Mouse (Mus musculus) midbrain, embryonic 14.5 days (tissue): ENCODE data around the gene Lgals7. TPM values are rescaled to one million over a fixed set of nuclear protein-coding genes. Genes with fewer than 3 reads are reported as not detected.

Experiments
- ATAC-seq: fragments of 200-750 bp; cut with Nextera tagmentation; 2 replicates; pipeline ENCODE4 v1.8.0; 2017; ENCODE audit warnings: moderate number of reproducible peaks, moderate library complexity; ENCODE audit not compliant: low FRiP score, low TSS enrichment
- DNase-seq: peaks from one replicate; pipeline ENCODE4 v3.0.0-alpha.2; 2015
- H3K27ac ChIP-seq: fragments of 300-500 bp; sonication (generic); replicated peaks from 2 replicates; pipeline ENCODE4 v1.5.1; 2014; ENCODE audit warnings: mild to moderate bottlenecking, low read depth, low read length, moderate library complexity
- H3K27me3 ChIP-seq: fragments of 300-500 bp; sonication (generic); 2 replicates; pipeline ENCODE4 v1.6.1; 2014; ENCODE audit warnings: low read length, control low read depth, mixed read lengths; ENCODE audit not compliant: control insufficient read depth, insufficient read depth
- H3K36me3 ChIP-seq: fragments of 300-500 bp; sonication (generic); 2 replicates; pipeline ENCODE4 v1.6.1; 2014; ENCODE audit warnings: low read length, control low read depth; ENCODE audit not compliant: control insufficient read depth, insufficient read depth
- H3K4me1 ChIP-seq: fragments of 300-500 bp; sonication (generic); 2 replicates; pipeline ENCODE4 v1.6.1; 2014; ENCODE audit warnings: mild to moderate bottlenecking, antibody characterized with exemption, low read length, control low read depth; ENCODE audit not compliant: control insufficient read depth, insufficient read depth
- H3K4me2 ChIP-seq: fragments of 300-500 bp; sonication (generic); 2 replicates; pipeline ENCODE4 v1.6.1; 2014; ENCODE audit warnings: mild to moderate bottlenecking, low read length, moderate library complexity
- H3K4me3 ChIP-seq: fragments of 300-500 bp; sonication (generic); replicated peaks from 2 replicates; pipeline ENCODE4 v1.5.1; 2014; ENCODE audit warnings: low read depth, low read length
- H3K9ac ChIP-seq: fragments of 300-500 bp; sonication (generic); replicated peaks from 2 replicates; pipeline ENCODE4 v1.6.1; 2014; ENCODE audit warnings: mild to moderate bottlenecking, low read length, moderate library complexity
- H3K9me3 ChIP-seq: fragments of 300-500 bp; sonication (generic); 2 replicates; pipeline ENCODE4 v1.6.1; 2016; ENCODE audit warnings: low read length, control low read depth, mixed read lengths; ENCODE audit not compliant: control insufficient read depth
- WGBS: fragments of 180-500 bp; shearing (Covaris S2); extraction: QIAGEN DNeasy Blood & Tissue Kit; methylation state at CpG from one replicate; pipeline ENCODE4 v1.1.7; 2014; 5-methylcytosine and 5-hydroxymethylcytosine counted together
- polyA plus RNA-seq: library from polyadenylated mRNA; unstranded; fragments of >200 nt; fragmentation: Nextera tagmentation; extraction: Ambion mirVana; gene quantifications from 2 replicates; pipeline ENCODE4 v1.2.1, GENCODE M21; 2014

Gene Lgals7
- polyA plus RNA-seq, 1 experiment from 2014 or later: 7.9 TPM

- peaks cover 2% of the 10 kb centered on the region; the same call in 1 of the 2 replicates for H3K27me3 ChIP-seq
- H3K4me3 ChIP-seq: no peak overlapping the region
- ATAC-seq (no peak), DNase-seq (no peak)
- H3K9ac ChIP-seq: no peak overlapping the region
- 51% methylated on average over 5 of the region's 5 CpGs for WGBS
- H3K9me3 ChIP-seq: no peaks in the 10 kb centered on the region
- H3K4me1 ChIP-seq: no peaks in the 10 kb centered on the region
- H3K4me2 ChIP-seq: no peak overlapping the region
- H3K27ac ChIP-seq: no peak overlapping the region
- peaks cover 86% of the 10 kb centered on the region for H3K36me3 ChIP-seq
Observed at GRCm38 (mm10) chr7:28894942-28895341, 31.3 kb downstream of the Lgals7 start.

- Histone ChIP-seq H3K27me3 (no peaks in the 10 kb centered on the region), H3K4me1 (no peaks in the 10 kb centered on the region), H3K9ac (no peak overlapping the region), H3K36me3 (peaks cover 97% of the 10 kb centered on the region), H3K27ac (no peak overlapping the region), H3K4me2 (no peak overlapping the region), H3K4me3 (no peak overlapping the region), H3K9me3 (no peaks in the 10 kb centered on the region)
- DNase-seq (no peak), ATAC-seq (no peak)
- WGBS: 95% methylated on average over 6 of the region's 6 CpGs
Observed at GRCm38 (mm10) chr7:28897661-28898060, 34.0 kb downstream of the Lgals7 start.

- H3K4me1 ChIP-seq: no peaks in the 10 kb centered on the region
- 91% methylated on average over 4 of the region's 4 CpGs for WGBS
- peaks cover 99% of the 10 kb centered on the region for H3K36me3 ChIP-seq
- H3K27ac ChIP-seq: no peak overlapping the region
- no peaks in the 10 kb centered on the region for H3K9me3 ChIP-seq
- no peak for DNase-seq
- no peak overlapping the region for H3K4me2 ChIP-seq
- ATAC-seq: no peak
- H3K9ac ChIP-seq: no peak overlapping the region
- H3K4me3 ChIP-seq: no peak overlapping the region
- no peaks in the 10 kb centered on the region for H3K27me3 ChIP-seq
Observed at GRCm38 (mm10) chr7:28899972-28900371, 36.3 kb downstream of the Lgals7 start.

GRCm38 (mm10) chr7:28901311-28902125 lies 37.9 kb downstream of the Lgals7 start:
- no peaks in the 10 kb centered on the region for H3K4me1 ChIP-seq
- H3K9ac ChIP-seq: no peak overlapping the region
- H3K36me3 ChIP-seq: peaks cover 99% of the 10 kb centered on the region
- ATAC-seq (no peak), DNase-seq (no peak)
- WGBS: 95% methylated on average over 13 of the region's 13 CpGs
- H3K27me3 ChIP-seq: no peaks in the 10 kb centered on the region
- no peak overlapping the region for H3K4me3 ChIP-seq
- H3K4me2 ChIP-seq: no peak overlapping the region
- no peaks in the 10 kb centered on the region for H3K9me3 ChIP-seq
- H3K27ac ChIP-seq: no peak overlapping the region

GRCm38 (mm10) chr7:28902180-28902579 lies 38.5 kb downstream of the Lgals7 start:
- Histone ChIP-seq H3K9me3 (no peaks in the 10 kb centered on the region), H3K27ac (no peak overlapping the region), H3K4me1 (no peaks in the 10 kb centered on the region), H3K27me3 (no peaks in the 10 kb centered on the region), H3K9ac (no peak overlapping the region), H3K36me3 (peaks cover 98% of the 10 kb centered on the region), H3K4me2 (no peak overlapping the region), H3K4me3 (no peak overlapping the region)
- no peak for ATAC-seq
- no peak for DNase-seq
- WGBS: 92% methylated on average over 6 of the region's 6 CpGs

- H3K9ac ChIP-seq: no peak overlapping the region
- WGBS: 94% methylated on average over 3 of the region's 3 CpGs
- H3K27me3 ChIP-seq: no peaks in the 10 kb centered on the region
- no peaks in the 10 kb centered on the region for H3K4me1 ChIP-seq
- H3K4me2 ChIP-seq: no peak overlapping the region
- DNase-seq: no peak
- H3K36me3 ChIP-seq: peaks cover 97% of the 10 kb centered on the region
- no peak overlapping the region for H3K27ac ChIP-seq
- no peak for ATAC-seq
- no peak overlapping the region for H3K4me3 ChIP-seq
- H3K9me3 ChIP-seq: no peaks in the 10 kb centered on the region
Observed at GRCm38 (mm10) chr7:28902809-28903208, 39.2 kb downstream of the Lgals7 start.

GRCm38 (mm10) chr7:28903778-28904177 lies 40.1 kb downstream of the Lgals7 start:
- WGBS: 93% methylated on average over 10 of the region's 10 CpGs
- no peak for ATAC-seq
- H3K27ac ChIP-seq: no peak overlapping the region

GRCm38 (mm10) chr7:28907195-28907594 lies 43.5 kb downstream of the Lgals7 start:
- no peaks in the 10 kb centered on the region for H3K9me3 ChIP-seq
- 95% methylated on average over 5 of the region's 5 CpGs for WGBS

More at GRCm38 (mm10) chr7:28903778-28904177, 40.1 kb downstream of the Lgals7 start:
- no peak overlapping the region for H3K4me3 ChIP-seq
- no peaks in the 10 kb centered on the region for H3K27me3 ChIP-seq
- H3K4me1 ChIP-seq: no peaks in the 10 kb centered on the region
- H3K4me2 ChIP-seq: no peak overlapping the region
- no peak overlapping the region for H3K9ac ChIP-seq
- no peak for DNase-seq
- peaks cover 97% of the 10 kb centered on the region for H3K36me3 ChIP-seq
- H3K9me3 ChIP-seq: no peaks in the 10 kb centered on the region

GRCm38 (mm10) chr7:28911632-28912031 lies 48.0 kb downstream of the Lgals7 start:
- no peaks in the 10 kb centered on the region for H3K27me3 ChIP-seq
- ATAC-seq: no peak
- H3K4me1 ChIP-seq: no peaks in the 10 kb centered on the region
- H3K9ac ChIP-seq: no peak overlapping the region
- no peak overlapping the region for H3K27ac ChIP-seq
- H3K4me2 ChIP-seq: no peak overlapping the region
- no peak for DNase-seq
- no peaks in the 10 kb centered on the region for H3K9me3 ChIP-seq
- no peak overlapping the region for H3K4me3 ChIP-seq
- WGBS: 87% methylated on average over 4 of the region's 4 CpGs
- peaks cover 95% of the 10 kb centered on the region for H3K36me3 ChIP-seq

More at GRCm38 (mm10) chr7:28907195-28907594, 43.5 kb downstream of the Lgals7 start:
- ATAC-seq (no peak), DNase-seq (no peak)
- Histone ChIP-seq H3K4me3 (no peak overlapping the region), H3K27ac (no peak overlapping the region), H3K4me2 (no peak overlapping the region), H3K27me3 (no peaks in the 10 kb centered on the region), H3K36me3 (peaks cover 96% of the 10 kb centered on the region), H3K9ac (no peak overlapping the region), H3K4me1 (no peaks in the 10 kb centered on the region)
